Mouse (Mus musculus) embryonic facial prominence, embryonic 15.5 days (tissue): ENCODE measurements around the gene Nr1h2. TPM values are rescaled to one million over a fixed set of nuclear protein-coding genes. Genes with fewer than 3 reads are reported as not detected.

ENCODE experiments used
- ATAC-seq: fragments of 200-750 bp; cut with Nextera tagmentation; 2 replicates; pipeline ENCODE4 v1.8.0; 2017; ENCODE audit warnings: low read depth, moderate TSS enrichment; ENCODE audit not compliant: insufficient number of reproducible peaks, low FRiP score, low TSS enrichment
- H3K27ac ChIP-seq: fragments of 300-500 bp; sonication (generic); replicated peaks from 2 replicates; pipeline ENCODE4 v1.5.1; 2015; ENCODE audit warnings: mild to moderate bottlenecking, inconsistent platforms
- H3K27me3 ChIP-seq: fragments of 300-500 bp; sonication (generic); 2 replicates; pipeline ENCODE4 v1.6.1; 2015; ENCODE audit warnings: inconsistent platforms
- H3K36me3 ChIP-seq: fragments of 300-500 bp; sonication (generic); 2 replicates; pipeline ENCODE4 v1.6.1; 2015; ENCODE audit warnings: mild to moderate bottlenecking, inconsistent platforms
- H3K4me1 ChIP-seq: fragments of 300-500 bp; sonication (generic); 2 replicates; pipeline ENCODE4 v1.6.1; 2015; ENCODE audit warnings: inconsistent platforms
- H3K4me2 ChIP-seq: fragments of 300-500 bp; sonication (generic); replicated peaks from 2 replicates; pipeline ENCODE4 v1.6.1; 2015; ENCODE audit warnings: mild to moderate bottlenecking, inconsistent platforms
- H3K4me3 ChIP-seq: fragments of 300-500 bp; sonication (generic); replicated peaks from 2 replicates; pipeline ENCODE4 v1.5.1; 2015; ENCODE audit warnings: mild to moderate bottlenecking, inconsistent platforms
- H3K9ac ChIP-seq: fragments of 300-500 bp; sonication (generic); 2 replicates; pipeline ENCODE4 v1.6.1; 2015; ENCODE audit warnings: inconsistent platforms
- H3K9me3 ChIP-seq: fragments of 300-500 bp; sonication (generic); replicated peaks from 2 replicates; pipeline ENCODE4 v1.6.1; 2016; ENCODE audit warnings: inconsistent platforms
- WGBS: fragments of 180-500 bp; shearing (Covaris S2); methylation state at CpG from one replicate; pipeline ENCODE4 v1.1.7; 2015; 5-methylcytosine and 5-hydroxymethylcytosine counted together
- polyA plus RNA-seq: library from polyadenylated mRNA; unstranded; fragments of >200 nt; fragmentation: Nextera tagmentation; extraction: Ambion mirVana; gene quantifications from 2 replicates; pipeline ENCODE4 v1.2.1, GENCODE M21; 2015

The Nr1h2 gene
- polyA plus RNA-seq, 1 experiment from 2014 or later: 83.4 TPM

GRCm38 (mm10) chr7:44584921-44585320 is 31.2 kb upstream of the Nr1h2 start:
- no peak overlapping the region for H3K9ac ChIP-seq
- no peak for ATAC-seq
- peaks cover 30% of the 10 kb centered on the region for H3K4me1 ChIP-seq
- no peaks in the 10 kb centered on the region for H3K36me3 ChIP-seq
- H3K4me3 ChIP-seq: no peak overlapping the region
- H3K4me2 ChIP-seq: no peak overlapping the region
- peaks cover 48% of the 10 kb centered on the region for H3K27me3 ChIP-seq
- WGBS: 88% methylated on average over 6 of the region's 6 CpGs
- no peak overlapping the region for H3K27ac ChIP-seq
- H3K9me3 ChIP-seq: no peaks in the 10 kb centered on the region

DNA sequence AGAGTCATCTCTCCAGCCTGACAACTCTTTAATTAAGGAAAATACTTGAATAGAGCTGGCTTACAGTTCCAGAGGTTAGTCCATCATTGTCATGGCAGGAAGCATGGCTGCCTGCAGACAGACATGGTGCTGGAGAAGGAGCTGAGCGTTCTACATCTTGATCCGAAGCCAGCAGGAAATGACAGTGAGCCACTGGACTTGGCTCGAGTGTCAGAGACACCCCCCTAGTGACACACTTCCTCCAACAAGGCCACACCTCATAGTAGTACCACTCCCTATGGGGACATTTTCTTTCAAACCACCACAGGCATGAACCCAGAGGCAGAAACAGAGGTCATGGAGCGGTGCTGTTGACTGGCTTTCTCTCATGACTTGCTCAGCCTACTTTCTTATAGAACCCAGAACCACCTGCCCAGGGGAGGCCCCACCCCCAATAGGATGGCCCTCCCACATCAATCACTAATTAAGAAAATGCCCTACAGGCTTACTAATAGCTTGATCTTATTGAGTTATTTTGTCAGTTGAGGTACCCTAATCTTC is 30.6 kb upstream of the Nr1h2 start:
- ATAC-seq: no peak
- Histone ChIP-seq H3K4me1 (peaks cover 24% of the 10 kb centered on the region), H3K4me2 (no peak overlapping the region), H3K27ac (no peak overlapping the region), H3K27me3 (peaks cover 46% of the 10 kb centered on the region), H3K9me3 (no peaks in the 10 kb centered on the region), H3K9ac (no peak overlapping the region), H3K4me3 (no peak overlapping the region), H3K36me3 (no peaks in the 10 kb centered on the region)
- 75% methylated on average over 4 of the region's 4 CpGs for WGBS

DNA sequence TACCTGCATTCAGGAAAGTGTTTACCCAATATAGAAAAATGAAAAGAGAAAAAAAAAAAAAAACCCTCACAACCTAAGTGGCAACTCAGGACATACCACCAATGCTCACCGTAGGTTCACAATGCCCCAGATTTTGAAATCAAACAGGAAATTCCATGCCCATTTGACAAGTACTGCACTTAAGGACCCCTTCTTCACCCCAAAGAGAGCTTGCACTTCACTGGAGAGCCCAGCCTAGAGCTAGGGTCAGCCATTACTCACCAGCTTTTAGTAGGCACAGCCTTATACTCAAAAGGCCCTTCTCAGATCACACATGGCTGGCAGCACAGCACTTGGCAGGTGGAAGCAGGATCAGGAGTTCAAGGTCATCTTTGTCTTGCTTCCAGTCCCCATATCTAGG is 29.4 kb upstream of the Nr1h2 start:
- H3K27me3 ChIP-seq: peaks cover 36% of the 10 kb centered on the region
- WGBS: 86% methylated on average over 1 of the region's 1 CpGs

GRCm38 (mm10) chr7:44582709-44583108 is 29.0 kb upstream of the Nr1h2 start:
- Histone ChIP-seq H3K27me3 (peaks cover 31% of the 10 kb centered on the region), H3K9ac (no peak overlapping the region), H3K4me2 (no peak overlapping the region), H3K27ac (no peak overlapping the region), H3K9me3 (no peaks in the 10 kb centered on the region; the same call in 1 of the 2 replicates), H3K36me3 (no peaks in the 10 kb centered on the region), H3K4me1 (peaks cover 12% of the 10 kb centered on the region; the same call in 1 of the 2 replicates), H3K4me3 (no peak overlapping the region)
- 62% methylated on average over 5 of the region's 5 CpGs for WGBS
- ATAC-seq: no peak

More for the DNA sequence above, 29.4 kb upstream of the Nr1h2 start:
- Histone ChIP-seq H3K4me1 (peaks cover 12% of the 10 kb centered on the region; the same call in 1 of the 2 replicates), H3K9me3 (no peaks in the 10 kb centered on the region; the same call in 1 of the 2 replicates), H3K27ac (no peak overlapping the region), H3K36me3 (no peaks in the 10 kb centered on the region), H3K4me3 (no peak overlapping the region), H3K9ac (no peak overlapping the region), H3K4me2 (no peak overlapping the region)
- ATAC-seq: no peak

- ATAC-seq: no peak
- 76% methylated on average over 6 of the region's 6 CpGs for WGBS
- no peak overlapping the region for H3K4me2 ChIP-seq
- H3K27me3 ChIP-seq: peaks cover 20% of the 10 kb centered on the region
- no peak overlapping the region for H3K4me3 ChIP-seq
- peaks cover 5% of the 10 kb centered on the region; the same call in 1 of the 2 replicates for H3K4me1 ChIP-seq
- H3K9me3 ChIP-seq: no peaks in the 10 kb centered on the region; the same call in 1 of the 2 replicates
- H3K9ac ChIP-seq: no peak overlapping the region
- no peak overlapping the region for H3K27ac ChIP-seq
- no peaks in the 10 kb centered on the region for H3K36me3 ChIP-seq
Observed at GRCm38 (mm10) chr7:44581637-44582036, 27.9 kb upstream of the Nr1h2 start.

GRCm38 (mm10) chr7:44576333-44576844 is 22.6 kb upstream of the Nr1h2 start:
- Histone ChIP-seq H3K36me3 (no peaks in the 10 kb centered on the region), H3K27ac (no peak overlapping the region), H3K4me1 (no peaks in the 10 kb centered on the region), H3K9me3 (no peaks in the 10 kb centered on the region; the same call in 1 of the 2 replicates), H3K27me3 (no peaks in the 10 kb centered on the region), H3K4me2 (no peak overlapping the region), H3K9ac (no peak overlapping the region), H3K4me3 (no peak overlapping the region)
- 43% methylated on average over 5 of the region's 5 CpGs for WGBS
- no peak for ATAC-seq

GRCm38 (mm10) chr7:44572956-44573484 is 19.3 kb upstream of the Nr1h2 start:
- Histone ChIP-seq H3K9ac (no peak overlapping the region), H3K4me3 (no peak overlapping the region), H3K27ac (no peak overlapping the region), H3K27me3 (no peaks in the 10 kb centered on the region), H3K9me3 (no peaks in the 10 kb centered on the region), H3K36me3 (no peaks in the 10 kb centered on the region), H3K4me2 (no peak overlapping the region), H3K4me1 (no peaks in the 10 kb centered on the region)
- ATAC-seq: no peak
- 68% methylated on average over 5 of the region's 5 CpGs for WGBS

DNA sequence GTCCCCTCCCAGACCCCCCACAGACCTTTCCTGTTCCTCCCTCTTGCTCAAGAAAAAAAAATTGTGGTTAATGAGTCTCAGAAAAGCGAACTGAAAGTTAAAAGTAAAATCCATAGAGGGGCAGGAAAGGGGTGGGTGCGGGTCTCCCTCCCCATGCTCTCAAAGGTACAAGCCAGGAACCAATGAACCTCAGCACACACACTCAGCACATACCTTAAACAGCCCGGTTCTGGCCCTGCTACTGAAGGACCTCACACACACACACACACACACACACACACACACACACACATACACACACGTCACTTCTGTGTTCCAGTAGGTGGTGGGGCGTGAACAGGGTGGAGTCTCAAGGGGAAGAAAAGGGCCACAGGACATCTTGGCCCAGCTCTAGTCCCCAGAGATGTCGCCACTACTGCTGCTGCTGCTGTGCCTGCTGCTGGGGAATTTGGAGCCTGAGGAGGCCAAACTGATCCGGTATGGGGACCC is 18.5 kb upstream of the Nr1h2 start, which contains the start of gene Napsa:
Napsa (plus strand) TSS at position 168 of the 489 bp plus-strand sequence.
- Histone ChIP-seq H3K27me3 (no peaks in the 10 kb centered on the region), H3K36me3 (no peaks in the 10 kb centered on the region), H3K4me3 (no peak within 1 kb of the TSS), H3K4me1 (no peaks in the 10 kb centered on the region), H3K9me3 (no peaks in the 10 kb centered on the region), H3K9ac (no peak within 1 kb of the TSS), H3K27ac (no peak within 1 kb of the TSS), H3K4me2 (no peak within 1 kb of the TSS)
- ATAC-seq: no peak
- WGBS: 38% methylated on average over 7 of the region's 7 CpGs

- Histone ChIP-seq H3K9me3 (no peaks in the 10 kb centered on the region), H3K27me3 (no peaks in the 10 kb centered on the region), H3K36me3 (no peaks in the 10 kb centered on the region), H3K9ac (no peak overlapping the region), H3K4me2 (no peak overlapping the region), H3K27ac (no peak overlapping the region), H3K4me3 (no peak overlapping the region), H3K4me1 (no peaks in the 10 kb centered on the region)
- no peak for ATAC-seq
- WGBS: 34% methylated on average over 4 of the region's 4 CpGs
Observed at GRCm38 (mm10) chr7:44571811-44572210, 18.1 kb upstream of the Nr1h2 start.

GRCm38 (mm10) chr7:44570989-44571388 is 17.2 kb upstream of the Nr1h2 start:
- H3K4me3 ChIP-seq: no peak overlapping the region
- WGBS: 77% methylated on average over 6 of the region's 6 CpGs

DNA sequence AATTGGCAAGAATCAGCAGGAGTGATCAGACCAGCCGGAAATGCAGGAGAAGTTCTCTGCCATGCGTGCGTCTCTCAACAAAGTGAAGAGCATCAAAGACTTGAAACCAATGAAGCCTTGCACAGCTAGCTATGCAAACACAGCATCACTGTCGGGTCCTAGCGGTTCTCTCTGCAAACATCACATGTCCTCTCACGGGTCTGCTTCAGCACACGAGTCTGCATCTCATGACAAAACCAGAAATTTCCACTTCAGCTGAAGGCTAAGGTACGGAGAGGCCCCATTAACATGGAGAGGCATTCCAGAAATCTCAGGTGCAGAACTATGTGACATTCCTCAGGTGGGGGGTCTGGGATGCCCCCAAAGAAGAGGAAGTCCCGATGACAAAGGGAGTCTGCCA is 15.1 kb upstream of the Nr1h2 start:
- Histone ChIP-seq H3K4me2 (no peak overlapping the region), H3K4me3 (no peak overlapping the region), H3K27ac (no peak overlapping the region), H3K36me3 (no peaks in the 10 kb centered on the region), H3K9ac (no peak overlapping the region), H3K9me3 (no peaks in the 10 kb centered on the region), H3K4me1 (no peaks in the 10 kb centered on the region), H3K27me3 (no peaks in the 10 kb centered on the region; the same call in 1 of the 2 replicates)
- WGBS: 69% methylated on average over 9 of the region's 9 CpGs
- ATAC-seq: no peak

More at GRCm38 (mm10) chr7:44570989-44571388, 17.2 kb upstream of the Nr1h2 start:
- no peak; the same call in 1 of the 2 replicates for ATAC-seq
- Histone ChIP-seq H3K9ac (no peak overlapping the region), H3K4me1 (no peaks in the 10 kb centered on the region), H3K27me3 (no peaks in the 10 kb centered on the region), H3K4me2 (no peak overlapping the region), H3K27ac (no peak overlapping the region), H3K9me3 (no peaks in the 10 kb centered on the region), H3K36me3 (no peaks in the 10 kb centered on the region)
